Mouse (Mus musculus): ENCODE measurements around the gene Olfr155. TPM values are rescaled to one million over a fixed set of nuclear protein-coding genes. Genes with fewer than 3 reads are reported as not detected.

Gene Olfr155
- polyA plus RNA-seq, 1 experiment from 2014 or later = not detected

- no peak for TF ChIP-seq CTCF (IDR thresholded peaks at IDR 0.05; ENCODE audit: low read depth)
- H3K27me3 ChIP-seq (replicated peaks; ENCODE audit: control insufficient read depth, insufficient read depth, low read length) = no peaks in the 10 kb centered on the region
- H3K4me3 ChIP-seq (ENCODE audit: low read depth, low read length) = no peak overlapping the region
- 0 out of 2 replicates have a peak, but pooled peaks cover 5% of the 10 kb centered on the region for H3K4me1 ChIP-seq (replicated peaks; ENCODE audit: control insufficient read depth, insufficient read depth, low read length)
- 34% methylated on average over 5 of the region's 5 CpGs for WGBS
- no peak overlapping the region for H3K9ac ChIP-seq (ENCODE audit: low read depth, low read length)
- ATAC-seq = no peak
- H3K36me3 ChIP-seq (ENCODE audit: control insufficient read depth, insufficient read depth) = no peaks in the 10 kb centered on the region
- no peaks in the 10 kb centered on the region for H3K9me3 ChIP-seq (ENCODE audit: control insufficient read depth)
- no peak overlapping the region for H3K4me2 ChIP-seq (replicated peaks; ENCODE audit: low read depth)
- H3K27ac ChIP-seq (ENCODE audit: low read depth, low read length) = no peak overlapping the region
Observed at GRCm38 (mm10) chr4:43878121-43878776, 26.9 kb downstream of the Olfr155 start.

- no peaks in the 10 kb centered on the region for H3K27me3 ChIP-seq (replicated peaks; ENCODE audit: control insufficient read depth, insufficient read depth, low read length)
- TF ChIP-seq CTCF (IDR thresholded peaks at IDR 0.05; ENCODE audit: low read depth) = no peak
- no peaks in the 10 kb centered on the region for H3K9me3 ChIP-seq (ENCODE audit: control insufficient read depth)
- H3K4me2 ChIP-seq (replicated peaks; ENCODE audit: low read depth) = no peak overlapping the region
- ATAC-seq = no peak
- H3K9ac ChIP-seq (ENCODE audit: low read depth, low read length) = no peak overlapping the region
- 0 out of 2 replicates have a peak, but pooled peaks cover 5% of the 10 kb centered on the region for H3K4me1 ChIP-seq (replicated peaks; ENCODE audit: control insufficient read depth, insufficient read depth, low read length)
- H3K36me3 ChIP-seq (ENCODE audit: control insufficient read depth, insufficient read depth) = no peaks in the 10 kb centered on the region
- 86% methylated on average over 6 of the region's 6 CpGs for WGBS
- H3K27ac ChIP-seq (ENCODE audit: low read depth, low read length) = no peak overlapping the region
- no peak overlapping the region for H3K4me3 ChIP-seq (ENCODE audit: low read depth, low read length)
Observed at GRCm38 (mm10) chr4:43879566-43879965, 28.2 kb downstream of the Olfr155 start.

- no peak overlapping the region for H3K9ac ChIP-seq (ENCODE audit: low read depth, low read length)
- WGBS = 49% methylated on average over 4 of the region's 4 CpGs
- H3K4me1 ChIP-seq (replicated peaks; ENCODE audit: control insufficient read depth, insufficient read depth, low read length) = no peaks in the 10 kb centered on the region
- ATAC-seq = no peak
- TF ChIP-seq CTCF (IDR thresholded peaks at IDR 0.05; ENCODE audit: low read depth) = no peak
- no peaks in the 10 kb centered on the region for H3K36me3 ChIP-seq (ENCODE audit: control insufficient read depth, insufficient read depth)
- H3K27me3 ChIP-seq (replicated peaks; ENCODE audit: control insufficient read depth, insufficient read depth, low read length) = no peaks in the 10 kb centered on the region
- H3K4me3 ChIP-seq (ENCODE audit: low read depth, low read length) = no peak overlapping the region
- no peak overlapping the region for H3K27ac ChIP-seq (ENCODE audit: low read depth, low read length)
- no peak overlapping the region for H3K4me2 ChIP-seq (replicated peaks; ENCODE audit: low read depth)
- H3K9me3 ChIP-seq (ENCODE audit: control insufficient read depth) = no peaks in the 10 kb centered on the region
Observed at GRCm38 (mm10) chr4:43884196-43884595, 32.8 kb downstream of the Olfr155 start.

- 62% methylated on average over 3 of the region's 3 CpGs for WGBS
- no peaks in the 10 kb centered on the region for H3K4me1 ChIP-seq (replicated peaks; ENCODE audit: control insufficient read depth, insufficient read depth, low read length)
- no peaks in the 10 kb centered on the region for H3K27me3 ChIP-seq (replicated peaks; ENCODE audit: control insufficient read depth, insufficient read depth, low read length)
- no peak overlapping the region for H3K9ac ChIP-seq (ENCODE audit: low read depth, low read length)
- ATAC-seq = no peak
- H3K36me3 ChIP-seq (ENCODE audit: control insufficient read depth, insufficient read depth) = no peaks in the 10 kb centered on the region
- H3K4me3 ChIP-seq (ENCODE audit: low read depth, low read length) = no peak overlapping the region
- no peak overlapping the region for H3K4me2 ChIP-seq (replicated peaks; ENCODE audit: low read depth)
- no peak overlapping the region for H3K27ac ChIP-seq (ENCODE audit: low read depth, low read length)
- TF ChIP-seq CTCF (IDR thresholded peaks at IDR 0.05; ENCODE audit: low read depth) = no peak
- no peaks in the 10 kb centered on the region for H3K9me3 ChIP-seq (ENCODE audit: control insufficient read depth)
Observed at GRCm38 (mm10) chr4:43891247-43891646, 39.9 kb downstream of the Olfr155 start.

GRCm38 (mm10) chr4:43897209-43897608 lies 45.8 kb downstream of the Olfr155 start:
- no peak overlapping the region for H3K4me2 ChIP-seq (replicated peaks; ENCODE audit: low read depth)
- ATAC-seq = no peak
- no peaks in the 10 kb centered on the region for H3K27me3 ChIP-seq (replicated peaks; ENCODE audit: control insufficient read depth, insufficient read depth, low read length)

GRCm38 (mm10) chr4:43899197-43899596 lies 47.8 kb downstream of the Olfr155 start:
- H3K4me3 ChIP-seq (ENCODE audit: low read depth, low read length) = no peak overlapping the region
- H3K27ac ChIP-seq (ENCODE audit: low read depth, low read length) = no peak overlapping the region
- no peak overlapping the region for H3K4me2 ChIP-seq (replicated peaks; ENCODE audit: low read depth)
- no peaks in the 10 kb centered on the region for H3K4me1 ChIP-seq (replicated peaks; ENCODE audit: control insufficient read depth, insufficient read depth, low read length)
- no peak overlapping the region for H3K9ac ChIP-seq (ENCODE audit: low read depth, low read length)
- no peak for ATAC-seq
- H3K27me3 ChIP-seq (replicated peaks; ENCODE audit: control insufficient read depth, insufficient read depth, low read length) = no peaks in the 10 kb centered on the region
- H3K36me3 ChIP-seq (ENCODE audit: control insufficient read depth, insufficient read depth) = no peaks in the 10 kb centered on the region
- TF ChIP-seq CTCF (IDR thresholded peaks at IDR 0.05; ENCODE audit: low read depth) = no peak
- WGBS = 26% methylated on average over 8 of the region's 8 CpGs
- no peaks in the 10 kb centered on the region for H3K9me3 ChIP-seq (ENCODE audit: control insufficient read depth)

More at GRCm38 (mm10) chr4:43897209-43897608, 45.8 kb downstream of the Olfr155 start:
- Histone ChIP-seq H3K27ac (ENCODE audit: low read depth, low read length) (no peak overlapping the region), H3K36me3 (ENCODE audit: control insufficient read depth, insufficient read depth) (no peaks in the 10 kb centered on the region), H3K4me1 (replicated peaks; ENCODE audit: control insufficient read depth, insufficient read depth, low read length) (no peaks in the 10 kb centered on the region), H3K9ac (ENCODE audit: low read depth, low read length) (no peak overlapping the region), H3K4me3 (ENCODE audit: low read depth, low read length) (no peak overlapping the region), H3K9me3 (ENCODE audit: control insufficient read depth) (no peaks in the 10 kb centered on the region)
- TF ChIP-seq CTCF (IDR thresholded peaks at IDR 0.05; ENCODE audit: low read depth) = no peak
